Mouse (Mus musculus) stomach, postnatal 0 days (tissue): ENCODE measurements at regions not wholly inside any gene's neighbourhood (a gene's known extent, or its start where the extent isn't known, plus 50 kb on each side); places are given as distances from the start of the nearest gene placed in this dataset.

Experiments
- CTCF ChIP-seq: IDR thresholded peaks from 2 replicates; pipeline ENCODE4 v1.5.1; 2016; ENCODE audit warnings: antibody characterized with exemption, low read depth, mild to moderate bottlenecking, moderate library complexity
- EP300 ChIP-seq: optimal IDR thresholded peaks from 2 replicates; pipeline ENCODE3; 2016; ENCODE audit warnings: antibody characterized with exemption

GRCm38 (mm10) chr3:155915981-155916380 lies 645.6 kb upstream of the Negr1 start:
- TF ChIP-seq CTCF (no peak), EP300 (no peak)
